Mouse (Mus musculus) midbrain, postnatal 0 days (tissue): ENCODE results near the gene Hist1h3i. TPM values are rescaled to one million over a fixed set of nuclear protein-coding genes. Genes with fewer than 3 reads are reported as not detected.
A peak's percentile ranks its signal among the peaks of the same experiment; 100 is the strongest.
"Not testable (repeated sequence)": the region's sequence is repeated elsewhere in the genome, so short reads cannot be mapped to it uniquely, and the experiment has no call there.

Source experiments
- ATAC-seq: fragments of 200-750 bp; cut with Nextera tagmentation; 2 replicates; pipeline ENCODE4 v1.8.0; 2017; ENCODE audit warnings: moderate number of reproducible peaks, mild to moderate bottlenecking, moderate TSS enrichment, moderate library complexity; ENCODE audit not compliant: low FRiP score
- DNase-seq: peaks from one replicate; pipeline ENCODE4 v3.0.0-alpha.2; 2015; ENCODE audit warnings: low spot score
- H3K27ac ChIP-seq: fragments of 300-500 bp; sonication (generic); 2 replicates; pipeline ENCODE4 v1.5.1; 2014; ENCODE audit warnings: low read depth, mild to moderate bottlenecking, low read length, mixed read lengths
- H3K27me3 ChIP-seq: fragments of 300-500 bp; sonication (generic); 2 replicates; pipeline ENCODE4 v1.6.1; 2014; ENCODE audit warnings: low read length, control low read depth, mixed read lengths; ENCODE audit not compliant: insufficient read depth
- H3K36me3 ChIP-seq: fragments of 300-500 bp; sonication (generic); 2 replicates; pipeline ENCODE4 v1.6.1; 2014; ENCODE audit warnings: low read length, control low read depth, mixed read lengths; ENCODE audit not compliant: insufficient read depth
- H3K4me1 ChIP-seq: fragments of 300-500 bp; sonication (generic); 2 replicates; pipeline ENCODE4 v1.6.1; 2014; ENCODE audit warnings: mild to moderate bottlenecking, control low read depth, antibody characterized with exemption, low read length, mixed read lengths; ENCODE audit not compliant: insufficient read depth
- H3K4me2 ChIP-seq: fragments of 300-500 bp; sonication (generic); 2 replicates; pipeline ENCODE4 v1.6.1; 2014; ENCODE audit warnings: low read depth, mild to moderate bottlenecking, low read length, mixed read lengths; ENCODE audit not compliant: poor library complexity, severe bottlenecking
- H3K4me3 ChIP-seq: fragments of 300-500 bp; sonication (generic); 2 replicates; pipeline ENCODE4 v1.5.1; 2014; ENCODE audit warnings: low read depth, mild to moderate bottlenecking, low read length, moderate library complexity
- H3K9ac ChIP-seq: fragments of 300-500 bp; sonication (generic); replicated peaks from 2 replicates; pipeline ENCODE4 v1.6.1; 2014; ENCODE audit warnings: mild to moderate bottlenecking, low read length, moderate library complexity, mixed read lengths; ENCODE audit not compliant: poor library complexity, severe bottlenecking
- H3K9me3 ChIP-seq: fragments of 300-500 bp; sonication (generic); 2 replicates; pipeline ENCODE4 v1.6.1; 2016; ENCODE audit warnings: low read length, control low read depth
- CTCF ChIP-seq: IDR thresholded peaks from 2 replicates; pipeline ENCODE4 v1.5.1; 2016; ENCODE audit warnings: antibody characterized with exemption, mild to moderate bottlenecking
- WGBS: fragments of 180-500 bp; shearing (Covaris S2); extraction: QIAGEN DNeasy Blood & Tissue Kit; methylation state at CpG from one replicate; pipeline ENCODE4 v1.1.7; 2014; 5-methylcytosine and 5-hydroxymethylcytosine counted together
- polyA plus RNA-seq: library from polyadenylated mRNA; unstranded; fragments of >200 nt; fragmentation: Nextera tagmentation; extraction: Ambion mirVana; gene quantifications from 2 replicates; pipeline ENCODE4 v1.2.1, GENCODE M21; 2015
- total RNA-seq: library from RNA; depleted of rRNA; stranded (reverse); fragments of >200 nt; gene quantifications from 2 replicates; pipeline ENCODE4 v1.2.3, GENCODE M21; 2014

Hist1h3i gene
- total and polyA plus RNA-seq, 2 experiments from 2014 or later = 10.0 to 525 TPM

- Histone ChIP-seq H3K27me3 (no peaks in the 10 kb centered on the region), H3K27ac (no peak overlapping the region), H3K9ac (no peak overlapping the region), H3K4me2 (no peak overlapping the region), H3K4me3 (no peak overlapping the region), H3K9me3 (no peaks in the 10 kb centered on the region), H3K4me1 (peaks cover 11% of the 10 kb centered on the region), H3K36me3 (no peaks in the 10 kb centered on the region)
- DNase-seq (no peak), ATAC-seq (no peak)
- no peak for TF ChIP-seq CTCF
- 93% methylated on average over 1 of the region's 1 CpGs for WGBS
Measured at GRCm38 (mm10) chr13:21781639-21782038, 1.5 kb downstream of the Hist1h3i start.

- no peaks in the 10 kb centered on the region for H3K27me3 ChIP-seq
- H3K27ac ChIP-seq = no peak overlapping the region
- no peaks in the 10 kb centered on the region for H3K9me3 ChIP-seq
- H3K36me3 ChIP-seq = no peaks in the 10 kb centered on the region
- ATAC-seq (no peak), DNase-seq (no peak)
- TF ChIP-seq CTCF = no peak
- 42% methylated on average over 6 of the region's 6 CpGs for WGBS
- no peak overlapping the region for H3K4me3 ChIP-seq
- no peak overlapping the region for H3K9ac ChIP-seq
- peaks cover 11% of the 10 kb centered on the region for H3K4me1 ChIP-seq
- peak overlapping the region; percentile 86 for H3K4me2 ChIP-seq
Measured at GRCm38 (mm10) chr13:21781021-21781555, 2.1 kb downstream of the Hist1h3i start.

GRCm38 (mm10) chr13:21779767-21780731 is 3.1 kb downstream of the Hist1h3i start, which contains the start of gene Hist1h1b:
Hist1h1b (minus strand) TSS chr13:21780625.
- H3K9ac ChIP-seq = peak within 1 kb of the TSS; percentile 51; the same call in 1 of the 2 replicates
- H3K4me2 ChIP-seq = peak within 1 kb of the TSS; percentile 86
- H3K4me1 ChIP-seq = peaks cover 11% of the 10 kb centered on the region
- DNase-seq = peak; percentile 64
- no peaks in the 10 kb centered on the region for H3K36me3 ChIP-seq
- WGBS = 0% methylated on average over 44 of the region's 44 CpGs
- H3K27me3 ChIP-seq = no peaks in the 10 kb centered on the region
- H3K9me3 ChIP-seq = no peaks in the 10 kb centered on the region
- H3K4me3 ChIP-seq = peak within 1 kb of the TSS; percentile 52
- no peak; the same call in 1 of the 2 replicates for ATAC-seq
- TF ChIP-seq CTCF = no peak
- H3K27ac ChIP-seq = 0 out of 2 replicates have a peak within 1 kb of the TSS, but pooled peaks have one; percentile 9

- peaks cover 11% of the 10 kb centered on the region for H3K4me1 ChIP-seq
- peak overlapping the region; percentile 34; the same call in 1 of the 2 replicates for H3K27ac ChIP-seq
- H3K9ac ChIP-seq = peak overlapping the region; percentile 51
- H3K36me3 ChIP-seq = no peaks in the 10 kb centered on the region
- ATAC-seq (peak; percentile 94), DNase-seq (peak; percentile 97)
- H3K4me2 ChIP-seq = peak overlapping the region; percentile 86
- WGBS = 3% methylated on average over 33 of the region's 33 CpGs
- H3K27me3 ChIP-seq = no peaks in the 10 kb centered on the region
- peak overlapping the region; percentile 52 for H3K4me3 ChIP-seq
- no peak for TF ChIP-seq CTCF
- H3K9me3 ChIP-seq = no peaks in the 10 kb centered on the region
Measured at GRCm38 (mm10) chr13:21778814-21779766, 4.1 kb downstream of the Hist1h3i start.

- Histone ChIP-seq H3K27ac (no peak overlapping the region), H3K4me1 (no peaks in the 10 kb centered on the region), H3K4me3 (no peak overlapping the region), H3K9me3 (no peaks in the 10 kb centered on the region), H3K27me3 (no peaks in the 10 kb centered on the region), H3K9ac (no peak overlapping the region), H3K4me2 (no peak overlapping the region), H3K36me3 (no peaks in the 10 kb centered on the region)
- ATAC-seq (no peak), DNase-seq (no peak)
- 77% methylated on average over 1 of the region's 1 CpGs for WGBS
- TF ChIP-seq CTCF = no peak
Measured at GRCm38 (mm10) chr13:21755707-21756106, 27.5 kb downstream of the Hist1h3i start.

- H3K4me1 ChIP-seq, H3K9me3 ChIP-seq, H3K36me3 ChIP-seq, ATAC-seq, H3K27me3 ChIP-seq, H3K9ac ChIP-seq: not testable (repeated sequence)
- WGBS = under 1% methylated on average over 23 of the region's 26 CpGs
- H3K4me3 ChIP-seq = peak overlapping the region; percentile 39
- H3K4me2 ChIP-seq = peak overlapping the region; percentile 61
- peak overlapping the region; percentile 84; the same call in 1 of the 2 replicates for H3K27ac ChIP-seq
- DNase-seq = peak; percentile 67
Measured at GRCm38 (mm10) chr13:21754294-21755001, 28.7 kb downstream of the Hist1h3i start.
